Mouse (Mus musculus) kidney, postnatal 36 days (tissue): ENCODE results near the gene Asgr1.

ENCODE experiments used
- DNase-seq, 2 experiments: peaks; one replicate each; pipeline ENCODE4 v3.0.0; 2021 to 2022; ENCODE audit warnings: mixed read lengths in 2 of 2

Gene Asgr1

DNA sequence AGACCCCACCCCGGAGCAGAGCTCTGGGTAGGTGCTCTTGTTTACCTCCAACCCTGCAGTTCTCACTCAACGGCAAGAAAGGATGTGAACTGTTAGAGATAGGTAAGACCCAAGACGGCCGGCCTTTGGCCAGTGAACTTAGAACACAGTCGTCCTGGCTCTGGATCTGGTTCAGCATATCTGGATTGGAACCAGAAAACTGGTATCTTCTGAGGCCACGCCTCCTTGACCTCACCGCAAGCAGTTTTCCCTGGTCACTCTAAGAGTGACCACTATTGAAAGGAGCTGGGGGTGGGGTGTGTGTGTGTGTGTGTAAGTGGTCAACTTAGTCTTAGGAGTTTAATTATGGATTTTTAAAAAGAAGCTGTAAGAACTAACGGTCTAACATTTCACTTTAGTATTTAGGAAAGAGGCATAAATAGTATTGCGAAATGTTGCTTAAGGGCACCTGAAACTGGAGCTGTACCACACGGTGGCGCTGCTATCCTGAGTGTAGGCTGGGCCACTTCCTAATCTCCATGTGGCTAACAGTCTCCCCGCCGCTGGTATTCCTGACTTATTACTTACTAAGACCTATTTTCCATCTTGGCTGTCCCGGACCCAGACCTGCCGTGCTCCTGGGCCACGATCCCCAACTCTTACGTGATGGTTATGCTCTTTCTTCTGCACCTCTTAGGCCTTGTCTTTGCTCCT is 20.6 kb downstream of the Asgr1 start:
- DNase-seq: peak; percentile 84 to 94

DNA sequence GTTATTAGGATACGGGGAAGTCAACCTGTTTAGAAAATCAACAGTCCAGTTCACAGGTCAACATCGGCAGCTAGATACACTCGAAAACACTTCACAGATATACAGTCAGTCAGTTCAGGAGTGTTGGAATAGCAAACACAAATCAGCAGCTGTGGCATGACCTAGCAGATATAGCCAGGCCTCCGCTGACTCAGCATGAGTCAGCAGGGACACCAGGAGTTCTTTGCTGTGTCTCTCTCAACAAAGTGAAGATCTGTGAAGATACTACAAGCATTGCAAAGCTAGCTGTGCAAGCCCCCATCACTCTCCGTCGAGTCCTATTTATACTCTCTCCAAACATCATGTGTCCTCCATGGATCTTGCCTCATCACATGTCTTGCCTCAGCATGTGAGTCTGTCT is 21.7 kb downstream of the Asgr1 start:
- DNase-seq: no peak

DNA sequence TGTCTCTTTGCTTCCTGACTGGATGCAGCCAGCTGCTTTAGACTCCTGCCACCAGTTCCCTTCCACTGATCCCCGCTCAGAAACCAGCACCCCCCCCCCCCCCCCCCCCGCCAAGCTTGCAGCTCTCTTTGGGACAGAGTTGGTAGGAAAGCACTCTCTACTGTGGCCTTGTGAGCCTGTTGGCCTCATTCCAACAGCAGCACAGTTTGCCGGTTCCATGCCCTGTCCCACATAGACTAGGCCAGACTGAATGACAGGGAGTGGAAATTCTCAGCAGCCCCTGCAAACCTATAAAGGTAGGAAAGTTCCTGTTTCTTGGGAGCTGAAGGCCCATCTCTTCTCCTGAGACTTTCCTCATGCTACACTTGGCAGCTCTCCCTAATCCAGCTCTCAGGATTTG is 23.6 kb downstream of the Asgr1 start:
- no peak for DNase-seq

DNA sequence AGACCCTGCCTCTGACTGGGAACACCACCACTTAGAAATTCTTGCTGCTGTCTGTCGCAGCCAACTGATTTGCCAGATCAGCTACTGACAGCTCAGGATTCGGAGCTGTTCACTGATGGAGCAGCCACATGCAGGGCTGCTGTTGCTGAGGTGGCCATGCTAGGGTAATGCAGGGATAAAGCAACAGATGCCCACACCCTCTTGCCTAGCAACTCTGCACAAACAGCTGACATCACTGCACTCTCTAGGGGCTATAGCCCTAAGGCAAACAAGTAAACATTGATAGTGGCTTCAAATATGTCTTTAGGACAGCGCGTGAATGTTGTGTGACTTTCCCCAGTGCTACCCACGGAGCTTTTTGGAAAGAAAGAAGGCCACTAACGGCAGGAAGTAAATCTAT is 25.3 kb downstream of the Asgr1 start:
- DNase-seq: no peak

DNA sequence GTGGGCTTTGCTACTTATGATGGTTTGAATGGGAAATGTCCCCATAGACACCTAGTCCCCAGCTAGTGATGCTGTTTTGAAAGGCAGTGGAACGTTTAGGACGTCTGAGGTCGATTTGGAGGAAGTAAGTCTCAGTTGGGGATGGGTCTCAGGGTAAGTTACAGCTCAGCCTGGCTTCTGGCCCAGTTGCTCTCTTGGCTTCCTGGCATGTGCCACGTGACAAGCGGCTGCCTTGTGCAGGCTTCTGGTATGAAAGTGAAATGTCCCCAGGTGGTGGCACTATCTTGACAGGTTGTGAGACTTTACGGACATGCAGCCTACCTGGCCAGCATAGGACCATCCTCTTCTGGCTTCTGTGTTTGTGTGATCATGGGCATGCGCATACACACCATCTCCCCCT is 26.0 kb downstream of the Asgr1 start:
- peak; percentile 51 to 63 for DNase-seq

DNA sequence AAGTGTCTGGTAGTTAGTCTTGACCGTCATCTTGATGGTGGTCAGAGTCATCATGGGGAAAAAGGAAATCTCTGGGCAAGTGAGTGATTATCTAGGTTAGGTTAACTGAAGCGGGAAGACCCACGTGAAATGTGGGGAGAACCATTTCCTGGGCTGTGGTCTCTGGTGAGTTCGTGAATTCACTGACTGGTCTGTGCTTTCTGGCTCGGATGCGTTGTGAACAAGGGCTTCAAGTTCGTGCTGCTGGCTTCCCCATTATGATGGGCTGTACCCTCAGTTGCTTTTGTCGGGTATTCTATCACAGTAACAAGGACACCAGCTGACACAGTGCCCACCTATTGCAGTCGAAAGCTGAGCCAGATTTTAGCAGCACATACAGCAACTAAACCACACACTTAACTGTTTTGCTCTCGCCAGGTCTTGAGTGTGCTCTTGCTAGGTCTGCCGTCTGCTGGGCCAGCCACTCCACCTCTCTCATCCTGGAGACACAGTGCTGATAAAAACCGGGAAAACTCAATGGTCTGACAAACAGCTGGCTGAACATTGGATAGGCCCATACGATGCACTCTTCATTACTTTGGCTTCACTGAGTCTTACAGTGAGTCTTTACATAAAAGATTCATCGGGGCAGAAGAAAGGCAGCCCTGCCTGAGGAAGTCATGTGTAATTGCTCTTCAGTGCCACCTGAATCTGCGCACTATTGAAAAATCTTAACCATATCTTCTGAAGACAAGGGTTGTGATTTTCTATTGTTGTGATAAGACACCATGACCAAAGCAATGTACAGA is 27.1 kb downstream of the Asgr1 start:
- DNase-seq: no peak

DNA sequence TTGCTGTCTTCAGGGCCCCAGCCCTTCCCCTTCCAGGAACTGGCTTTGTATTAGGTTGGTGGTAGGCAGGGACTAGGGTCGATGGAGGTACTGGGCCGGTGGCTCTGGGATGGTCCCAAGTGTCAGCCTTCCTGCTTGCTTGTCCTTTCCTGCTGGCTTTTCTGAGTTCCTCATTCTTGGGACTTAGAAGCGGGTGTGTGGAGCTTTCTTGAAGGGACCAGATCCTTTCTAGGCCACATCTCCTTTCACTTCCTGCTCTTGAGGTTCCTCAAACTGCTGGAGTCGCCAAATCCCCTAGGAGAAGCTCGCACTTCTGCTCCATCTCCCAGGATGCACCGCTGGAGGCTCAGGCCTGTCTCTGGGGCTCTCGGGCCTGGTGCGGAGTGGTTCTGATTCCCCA is 30.7 kb downstream of the Asgr1 start:
- DNase-seq: no peak

- DNase-seq: peak; percentile 32 to 61
Measured at GRCm38 (mm10) chr11:70091986-70092783, 38.3 kb downstream of the Asgr1 start, which contains the start of gene Asgr2. Asgr2 (plus strand) TSS chr11:70092644.

- no peak for DNase-seq
Measured at GRCm38 (mm10) chr11:70097396-70097795, 43.5 kb downstream of the Asgr1 start.

DNA sequence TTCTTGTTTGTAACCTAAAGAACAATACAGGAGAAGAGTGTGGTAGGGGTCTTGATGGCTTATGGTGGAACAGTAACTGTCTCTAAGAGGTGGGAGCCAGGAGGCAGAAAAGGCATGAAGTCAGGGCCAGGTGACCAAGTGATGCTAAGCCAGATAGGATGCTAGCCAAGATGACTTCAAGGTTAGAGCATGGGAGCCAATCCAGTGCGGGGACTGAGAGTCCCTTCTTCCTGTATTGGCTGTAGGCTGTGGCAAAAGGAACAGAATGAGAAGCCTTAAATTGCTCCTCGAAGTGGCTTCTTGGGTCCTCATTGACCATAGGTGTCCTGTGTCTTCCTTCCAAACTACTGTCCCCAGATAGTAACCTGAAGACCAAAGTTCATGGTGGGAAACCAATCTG is 45.2 kb downstream of the Asgr1 start:
- no peak for DNase-seq

GRCm38 (mm10) chr11:70099809-70100208 is 45.9 kb downstream of the Asgr1 start:
- no peak for DNase-seq

GRCm38 (mm10) chr11:70103701-70104315 is 49.9 kb downstream of the Asgr1 start:
- DNase-seq: no peak

GRCm38 (mm10) chr11:70107085-70107484 is 53.2 kb downstream of the Asgr1 start:
- DNase-seq: no peak
